Mouse (Mus musculus): ENCODE results near the gene Gm47841. TPM values are rescaled to one million over a fixed set of nuclear protein-coding genes. Genes with fewer than 3 reads are reported as not detected.

Gene Gm47841
- polyA plus RNA-seq, 1 experiment: not detected

DNA sequence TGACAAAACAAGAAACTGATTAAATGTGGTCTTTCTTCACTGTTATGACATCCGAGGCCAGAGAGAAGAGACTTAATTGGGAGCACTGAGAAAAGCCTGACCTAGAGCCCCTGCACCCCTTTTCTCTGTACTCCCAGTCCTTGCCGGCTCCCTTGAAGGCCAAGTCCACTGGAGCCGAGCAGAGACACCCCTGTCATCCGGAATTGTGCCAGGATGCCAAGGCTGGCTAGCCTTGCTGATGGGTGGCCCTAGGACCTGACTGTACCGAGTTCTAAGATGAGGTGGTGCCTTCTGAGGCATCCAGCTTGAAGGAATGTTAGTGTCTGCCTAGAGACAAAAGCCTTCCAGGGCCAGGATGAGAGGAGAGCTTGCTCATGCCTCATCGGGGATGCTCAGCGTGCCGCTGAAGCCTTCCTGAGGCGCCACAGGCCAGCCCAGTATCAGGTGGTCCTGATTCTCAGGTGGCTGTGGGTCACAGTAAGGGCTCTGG lies 32.9 kb upstream of the Gm47841 start:
- Histone ChIP-seq H3K4me3 (ENCODE audit: extremely low read depth, insufficient read depth, insufficient read length) (no peak overlapping the region), H3K4me1 (ENCODE audit: control insufficient read depth, insufficient read depth, insufficient read length) (peaks cover 2% of the 10 kb centered on the region; the same call in 1 of the 2 replicates), H3K27ac (ENCODE audit: insufficient read depth, low read length) (no peak overlapping the region), H3K36me3 (ENCODE audit: control insufficient read depth, insufficient read depth, low read length) (no peaks in the 10 kb centered on the region), H3K27me3 (ENCODE audit: control insufficient read depth, insufficient read depth, low read length) (peaks cover 14% of the 10 kb centered on the region)
- TF ChIP-seq CTCF (IDR thresholded peaks at IDR 0.05; ENCODE audit: extremely low read depth, insufficient read depth, insufficient read length, insufficient replicate concordance): no peak
- no peak for TF ChIP-seq POLR2A (IDR thresholded peaks at IDR 0.05; ENCODE audit: low read depth, low read length)
- no peak for DNase-seq (ENCODE audit: low read depth in 1 of 2, low spot score in 2 of 2)
- WGBS: 92% methylated on average over 9 of the region's 9 CpGs

GRCm38 (mm10) chr15:101078731-101079156 lies 31.5 kb upstream of the Gm47841 start:
- no peak for TF ChIP-seq CTCF (IDR thresholded peaks at IDR 0.05; ENCODE audit: extremely low read depth, insufficient read depth, insufficient read length, insufficient replicate concordance)
- TF ChIP-seq POLR2A (IDR thresholded peaks at IDR 0.05; ENCODE audit: low read depth, low read length): no peak
- WGBS: 10% methylated on average over 29 of the region's 30 CpGs
- Histone ChIP-seq H3K36me3 (ENCODE audit: control insufficient read depth, insufficient read depth, low read length) (no peaks in the 10 kb centered on the region), H3K27ac (ENCODE audit: insufficient read depth, low read length) (no peak overlapping the region; the same call in 1 of the 2 replicates), H3K27me3 (ENCODE audit: control insufficient read depth, insufficient read depth, low read length) (peaks cover 14% of the 10 kb centered on the region), H3K4me3 (ENCODE audit: extremely low read depth, insufficient read depth, insufficient read length) (peak overlapping the region; percentile 57; the same call in 1 of the 2 replicates), H3K4me1 (ENCODE audit: control insufficient read depth, insufficient read depth, insufficient read length) (peaks cover 2% of the 10 kb centered on the region; the same call in 1 of the 2 replicates)
- DNase-seq (ENCODE audit: low read depth in 1 of 2, low spot score in 2 of 2): peak in 1 of 2 experiments; percentile 23

DNA sequence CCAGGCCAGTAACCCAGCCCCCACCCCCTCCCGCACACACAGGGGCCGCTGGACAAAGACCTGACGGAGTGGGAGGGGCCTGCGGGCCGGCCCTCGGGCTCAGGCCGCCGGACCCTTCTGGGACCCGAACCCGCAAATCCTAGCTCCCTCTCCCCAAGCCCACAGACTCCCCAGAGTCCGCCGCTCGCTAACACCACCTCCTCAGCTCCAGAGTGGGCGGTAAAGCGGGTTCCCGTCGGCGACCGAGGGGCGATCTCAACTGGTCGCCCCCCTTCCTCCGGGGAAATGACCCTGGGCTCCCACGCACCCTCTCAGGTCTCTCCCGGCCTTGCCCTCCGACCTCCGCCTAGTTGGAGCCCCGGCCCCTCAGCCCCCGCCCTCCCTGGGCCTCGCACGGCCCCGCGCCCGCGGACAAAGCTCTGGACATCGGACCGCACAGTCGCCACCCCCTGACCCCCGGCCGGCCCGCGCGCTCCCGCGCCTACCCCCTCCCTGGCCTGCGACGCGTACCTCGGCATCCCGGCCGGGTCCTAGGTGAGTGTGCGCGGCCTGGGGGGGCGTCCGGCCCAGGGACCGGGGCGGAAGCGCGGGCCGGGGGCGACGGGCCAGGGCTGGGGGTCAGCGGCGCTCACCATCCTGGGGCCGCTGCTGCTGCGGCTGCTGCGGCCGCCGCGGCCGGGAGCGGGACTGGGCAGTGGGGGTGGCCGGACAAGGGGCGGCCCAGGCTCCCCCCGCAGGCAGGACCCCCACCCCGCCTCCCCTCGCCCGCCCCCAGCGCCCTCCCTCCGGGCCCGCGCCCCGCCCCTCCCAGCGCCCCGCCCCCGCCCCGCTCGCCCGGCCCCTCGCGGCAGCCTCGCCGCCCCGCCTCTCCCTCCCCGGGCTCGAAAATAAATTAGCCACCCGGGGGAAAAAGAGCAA lies 30.9 kb upstream of the Gm47841 start, which contains the start of gene Fignl2:
Gene Fignl2, minus strand, starts transcription at position 755 of the 918 bp plus-strand sequence.
- peaks cover 2% of the 10 kb centered on the region; the same call in 1 of the 2 replicates for H3K4me1 ChIP-seq (ENCODE audit: control insufficient read depth, insufficient read depth, insufficient read length)
- no peak within 1 kb of the TSS; the same call in 1 of the 2 replicates for H3K27ac ChIP-seq (ENCODE audit: insufficient read depth, low read length)
- no peaks in the 10 kb centered on the region for H3K36me3 ChIP-seq (ENCODE audit: control insufficient read depth, insufficient read depth, low read length)
- TF ChIP-seq POLR2A (IDR thresholded peaks at IDR 0.05; ENCODE audit: low read depth, low read length) (no peak), CTCF (IDR thresholded peaks at IDR 0.05; ENCODE audit: extremely low read depth, insufficient read depth, insufficient read length, insufficient replicate concordance) (no peak)
- H3K27me3 ChIP-seq (ENCODE audit: control insufficient read depth, insufficient read depth, low read length): peaks cover 14% of the 10 kb centered on the region
- peak within 1 kb of the TSS; percentile 57; the same call in 1 of the 2 replicates for H3K4me3 ChIP-seq (ENCODE audit: extremely low read depth, insufficient read depth, insufficient read length)
- no peak for DNase-seq (ENCODE audit: low read depth in 1 of 2, low spot score in 2 of 2)
- WGBS: 5% methylated on average over 62 of the region's 96 CpGs

GRCm38 (mm10) chr15:101077001-101077812 lies 30.0 kb upstream of the Gm47841 start:
- 13% methylated on average over 34 of the region's 34 CpGs for WGBS
- no peak for DNase-seq (ENCODE audit: low read depth in 1 of 2, low spot score in 2 of 2)
- H3K27me3 ChIP-seq (ENCODE audit: control insufficient read depth, insufficient read depth, low read length): peaks cover 13% of the 10 kb centered on the region
- no peak overlapping the region for H3K27ac ChIP-seq (ENCODE audit: insufficient read depth, low read length)
- H3K4me3 ChIP-seq (ENCODE audit: extremely low read depth, insufficient read depth, insufficient read length): peak overlapping the region; percentile 41; the same call in 1 of the 2 replicates
- H3K36me3 ChIP-seq (ENCODE audit: control insufficient read depth, insufficient read depth, low read length): no peaks in the 10 kb centered on the region
- peaks cover 2% of the 10 kb centered on the region; the same call in 1 of the 2 replicates for H3K4me1 ChIP-seq (ENCODE audit: control insufficient read depth, insufficient read depth, insufficient read length)
- no peak for TF ChIP-seq CTCF (IDR thresholded peaks at IDR 0.05; ENCODE audit: extremely low read depth, insufficient read depth, insufficient read length, insufficient replicate concordance)
- TF ChIP-seq POLR2A (IDR thresholded peaks at IDR 0.05; ENCODE audit: low read depth, low read length): no peak

- WGBS: 31% methylated on average over 26 of the region's 26 CpGs
- Histone ChIP-seq H3K27me3 (ENCODE audit: control insufficient read depth, insufficient read depth, low read length) (peaks cover 13% of the 10 kb centered on the region), H3K4me3 (ENCODE audit: extremely low read depth, insufficient read depth, insufficient read length) (no peak overlapping the region), H3K4me1 (ENCODE audit: control insufficient read depth, insufficient read depth, insufficient read length) (peaks cover 2% of the 10 kb centered on the region; the same call in 1 of the 2 replicates), H3K27ac (ENCODE audit: insufficient read depth, low read length) (no peak overlapping the region), H3K36me3 (ENCODE audit: control insufficient read depth, insufficient read depth, low read length) (no peaks in the 10 kb centered on the region)
- DNase-seq (ENCODE audit: low read depth in 1 of 2, low spot score in 2 of 2): no peak
- TF ChIP-seq POLR2A (IDR thresholded peaks at IDR 0.05; ENCODE audit: low read depth, low read length): no peak
- no peak for TF ChIP-seq CTCF (IDR thresholded peaks at IDR 0.05; ENCODE audit: extremely low read depth, insufficient read depth, insufficient read length, insufficient replicate concordance)
These were observed 29.1 kb upstream of the Gm47841 start for GRCm38 (mm10) chr15:101076071-101077000.
